Mouse (Mus musculus) spleen, embryonic (tissue): ENCODE results near the gene Cop1.

ENCODE experiments used
- CTCF ChIA-PET: fragments of 350-600 bp; sonication (Branson Sonifier 250); formaldehyde crosslinking; loops from one replicate; lab custom pipeline; 2022; lab: Charles Lee

Cop1 gene

DNA sequence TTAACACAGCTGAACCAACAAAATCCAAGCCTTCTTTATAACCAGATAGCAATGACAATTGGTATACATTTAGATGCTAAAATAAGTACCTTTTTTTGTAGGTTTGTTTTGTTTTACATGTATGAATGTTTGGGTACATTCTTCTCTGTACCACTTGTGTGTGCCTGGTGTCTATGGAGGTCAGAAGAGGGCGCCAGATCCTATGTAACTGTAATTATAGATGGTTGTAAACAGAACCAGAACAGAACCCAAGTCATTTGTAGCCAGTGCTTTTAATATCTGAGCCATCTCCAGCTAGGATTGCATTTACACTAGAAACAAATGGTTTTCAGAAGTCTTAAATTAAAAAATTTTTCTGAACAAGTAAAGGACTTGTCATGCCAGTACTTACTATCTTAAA, 54.7 kb downstream of the Cop1 start:
- CTCF ChIA-PET, result no interaction called here

GRCm38 (mm10) chr1:159290219-159290618, 58.1 kb downstream of the Cop1 start:
- CTCF ChIA-PET, result no interaction called here

- CTCF ChIA-PET, result no interaction called here
Measured at GRCm38 (mm10) chr1:159290859-159291258, 58.7 kb downstream of the Cop1 start.

DNA sequence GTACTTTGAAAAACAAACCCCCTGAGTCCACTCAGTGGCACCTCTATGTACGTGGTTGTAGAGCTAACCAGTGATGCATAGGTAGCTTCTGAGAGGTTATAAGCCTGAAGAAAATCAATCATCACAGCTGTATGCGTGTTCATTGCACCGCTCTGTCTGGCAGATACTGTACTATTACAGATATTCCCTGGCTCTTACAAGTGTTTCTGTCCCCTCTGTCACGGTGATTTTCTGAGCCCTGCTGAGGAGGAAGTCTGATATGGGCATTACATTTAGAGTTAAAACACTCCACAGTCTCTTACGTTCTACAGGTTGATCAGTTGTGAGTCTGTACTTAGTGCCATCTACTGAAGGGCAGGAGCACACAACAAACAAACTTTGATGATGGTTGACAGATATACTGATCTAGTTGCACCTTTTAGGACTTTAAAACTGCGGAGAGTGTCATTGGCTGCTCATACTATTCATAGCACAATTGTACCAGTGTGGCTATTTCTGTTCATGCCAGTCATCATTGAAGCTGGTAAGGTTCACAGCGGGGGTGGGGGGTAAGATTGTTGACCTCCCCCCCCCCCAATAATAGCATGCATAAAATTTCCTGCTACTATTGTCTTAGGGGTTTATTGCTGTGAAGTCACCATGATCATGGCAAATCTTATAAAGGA, 69.4 kb downstream of the Cop1 start:
- CTCF ChIA-PET, result no interaction called here

DNA sequence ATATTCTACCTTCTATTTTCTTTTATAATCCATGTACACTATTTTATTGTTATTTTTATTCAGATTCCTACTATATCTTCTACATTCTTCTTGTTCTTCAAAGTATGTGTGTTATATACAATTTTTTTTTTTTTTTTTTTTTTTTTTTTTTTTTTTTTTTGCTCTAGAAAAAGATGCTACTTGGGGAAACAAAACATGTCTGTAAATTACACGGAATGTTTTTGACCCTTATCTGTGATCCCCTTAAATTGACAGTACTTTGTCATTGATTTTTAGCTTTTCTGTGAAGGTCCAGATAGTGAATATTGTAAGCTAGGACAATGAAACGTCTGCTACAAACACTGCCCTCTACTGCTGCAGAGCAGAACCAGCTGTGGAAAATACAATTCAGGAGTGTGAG, 81.5 kb downstream of the Cop1 start:
- CTCF ChIA-PET, result no interaction called here

- CTCF ChIA-PET, result no interaction called here
Measured at GRCm38 (mm10) chr1:159322586-159322985, 90.5 kb downstream of the Cop1 start.

GRCm38 (mm10) chr1:159331008-159331407, 98.9 kb downstream of the Cop1 start:
- CTCF ChIA-PET, result no interaction called here

DNA sequence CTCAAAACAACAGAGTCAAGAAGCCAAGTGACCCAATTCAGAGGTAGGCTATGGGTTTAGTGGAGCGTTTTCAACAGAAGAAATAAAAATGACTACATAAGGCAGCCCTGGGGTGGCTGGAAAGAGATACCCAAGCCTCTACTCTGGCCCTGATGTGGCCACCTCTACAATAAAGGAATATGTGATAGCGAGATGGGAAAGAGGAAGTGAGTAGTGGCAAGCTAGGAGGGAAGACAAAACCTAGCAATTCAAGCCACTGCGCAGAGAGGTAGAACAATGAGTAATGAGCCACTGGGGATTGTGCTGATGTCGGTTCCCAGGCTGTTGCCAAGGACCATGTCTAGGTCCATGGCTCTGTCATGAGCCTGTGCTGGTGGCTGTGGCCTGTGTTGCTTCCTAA, 102.0 kb downstream of the Cop1 start:
- CTCF ChIA-PET, result no interaction called here

DNA sequence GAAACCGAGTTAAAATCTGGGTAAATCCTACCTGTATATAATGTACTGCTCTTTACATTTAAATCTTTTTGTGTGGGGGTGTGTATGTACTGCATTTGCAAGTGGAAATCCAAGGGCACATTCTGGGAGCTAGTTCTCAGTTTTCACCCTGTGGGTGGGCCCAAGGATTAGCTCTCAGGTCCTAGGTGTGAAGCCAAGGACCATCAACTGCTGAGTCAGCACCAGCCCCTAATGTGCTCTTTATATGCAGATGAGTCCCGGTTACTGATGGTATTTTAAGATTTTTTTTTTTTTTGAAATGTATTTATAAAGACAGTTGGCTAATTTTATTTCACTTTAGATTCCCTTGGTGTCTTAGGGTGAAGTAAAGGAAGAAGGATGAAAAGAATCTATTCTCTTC, 110.2 kb downstream of the Cop1 start:
- CTCF ChIA-PET, result interaction anchor here (0.7 kb wide), 1 partner anchor 1688 kb away, joined by 3 read pairs; no protein-coding TSS in a partner anchor

GRCm38 (mm10) chr1:159355027-159355570, 123.0 kb downstream of the Cop1 start:
- CTCF ChIA-PET, result no interaction called here

DNA sequence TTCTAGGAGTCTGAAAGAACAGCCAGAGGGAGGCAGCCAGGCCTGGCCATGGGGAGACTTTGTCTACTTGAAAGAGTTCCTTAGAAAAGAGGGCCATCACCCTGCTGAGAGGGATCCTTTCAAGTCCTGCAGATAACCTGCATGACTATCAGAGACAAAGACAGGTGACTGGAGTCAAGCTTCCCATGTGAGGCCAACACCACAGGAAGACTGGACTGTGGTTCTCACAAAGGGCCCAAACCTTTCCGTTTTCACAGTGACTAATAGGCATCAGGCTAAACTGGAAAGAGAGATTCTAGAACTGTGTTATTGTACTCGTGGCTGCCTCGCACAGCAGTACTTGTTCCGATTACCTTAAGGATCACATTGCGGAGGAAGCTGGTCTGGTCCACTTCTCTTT, 126.6 kb downstream of the Cop1 start:
- CTCF ChIA-PET, result no interaction called here

- CTCF ChIA-PET, result no interaction called here
Measured at GRCm38 (mm10) chr1:159371881-159372390, 139.8 kb downstream of the Cop1 start.

- CTCF ChIA-PET, result no interaction called here
Measured at GRCm38 (mm10) chr1:159382218-159382617, 150.1 kb downstream of the Cop1 start.

GRCm38 (mm10) chr1:159382916-159383315, 150.8 kb downstream of the Cop1 start:
- CTCF ChIA-PET, result no interaction called here

- CTCF ChIA-PET, result no interaction called here
Measured at GRCm38 (mm10) chr1:159386458-159386857, 154.3 kb downstream of the Cop1 start.

- CTCF ChIA-PET, result no interaction called here
Measured at GRCm38 (mm10) chr1:159388565-159389024, 156.5 kb downstream of the Cop1 start.

- CTCF ChIA-PET, result no interaction called here
Measured at GRCm38 (mm10) chr1:159390049-159390448, 157.9 kb downstream of the Cop1 start.

DNA sequence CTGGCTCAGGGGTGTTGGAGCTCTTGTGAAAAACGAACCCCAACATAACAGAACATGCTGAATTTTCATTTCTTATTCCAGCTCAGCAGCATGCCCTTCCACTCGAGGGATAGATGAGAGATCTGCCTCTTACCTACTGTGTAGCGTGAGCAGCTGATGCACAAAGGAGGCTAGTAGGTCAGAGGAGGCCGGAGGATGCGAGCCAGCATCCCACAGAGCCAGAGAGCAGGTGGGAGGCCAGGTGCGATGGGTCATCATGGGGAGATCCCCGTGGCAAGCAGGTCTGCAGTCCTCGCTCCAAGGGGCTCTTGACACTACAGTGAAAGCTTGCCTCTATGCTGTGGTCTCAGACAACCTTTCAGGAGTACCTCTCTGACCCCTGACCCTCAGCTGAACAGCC, 160.5 kb downstream of the Cop1 start:
- CTCF ChIA-PET, result no interaction called here

- CTCF ChIA-PET, result no interaction called here
Measured at GRCm38 (mm10) chr1:159393070-159393699, 161.1 kb downstream of the Cop1 start.

DNA sequence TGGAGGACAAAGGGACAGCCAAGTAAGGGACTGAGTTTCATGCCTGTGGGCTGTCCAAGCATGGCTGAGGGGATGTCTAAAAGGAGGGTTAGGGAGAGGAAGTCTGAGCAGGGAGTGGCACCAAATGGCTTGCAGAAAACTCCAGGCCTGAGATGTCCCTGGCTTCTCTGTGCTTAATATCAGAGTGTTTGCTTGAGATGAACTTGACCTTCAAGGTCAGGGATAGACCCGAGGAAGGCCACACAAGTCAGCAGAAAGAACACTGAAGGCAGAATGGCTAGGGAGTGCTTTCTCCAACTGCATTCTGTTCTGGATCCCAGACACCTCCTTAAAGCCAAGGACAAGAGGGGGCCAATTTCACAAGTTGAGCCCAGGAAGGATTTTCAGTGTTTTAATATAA, 161.8 kb downstream of the Cop1 start:
- CTCF ChIA-PET, result no interaction called here

DNA sequence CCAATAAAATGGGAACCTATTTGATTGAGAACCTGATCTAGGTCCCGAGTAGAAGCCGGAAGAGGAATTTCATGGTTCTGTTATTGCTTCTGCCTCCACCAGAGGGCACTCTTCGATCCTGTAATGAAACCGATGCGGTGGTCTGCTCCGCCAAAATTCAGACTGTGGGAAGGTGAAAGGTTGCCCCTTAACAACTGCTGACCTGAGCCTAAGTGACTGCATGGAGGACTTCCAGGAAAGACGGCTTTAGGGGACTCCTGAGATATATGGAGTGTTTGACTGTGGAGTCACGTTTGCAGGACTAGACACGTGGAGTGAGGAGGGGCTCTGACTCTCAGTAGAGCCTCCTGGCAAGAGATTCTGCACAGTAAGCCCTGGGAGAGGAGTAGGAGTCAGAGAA, 164.4 kb downstream of the Cop1 start:
- CTCF ChIA-PET, result interaction anchor here (0.6 kb wide), 2 partner anchors 11 to 806 kb away, joined by 3 to 4 read pairs; no protein-coding TSS in a partner anchor
